Mouse (Mus musculus): Measurements from ENCODE around the gene Oaf. TPM values are rescaled to one million over a fixed set of nuclear protein-coding genes. Genes with fewer than 3 reads are reported as not detected.

The Oaf gene
- polyA plus RNA-seq (2014; fragmentation: Nextera tagmentation; extraction: Ambion mirVana), result 92.9 and 99.3 TPM in 2 replicates

- H3K27ac ChIP-seq (ENCODE audit: low read length), result peak within 1 kb of the TSS; percentile 95
- peak within 1 kb of the TSS; percentile 78 for H3K4me2 ChIP-seq (replicated peaks; ENCODE audit: low read depth, low read length)
- peak within 1 kb of the TSS; percentile 78 for H3K9ac ChIP-seq (replicated peaks; ENCODE audit: low read depth, low read length)
- peak; percentile 91 for ATAC-seq (ENCODE audit: insufficient number of reproducible peaks, insufficient read depth, low FRiP score, low read depth)
- H3K4me3 ChIP-seq (ENCODE audit: low read depth, low read length), result peak within 1 kb of the TSS; percentile 80
- no peaks in the 10 kb centered on the region; the same call in 1 of the 2 replicates for H3K36me3 ChIP-seq (ENCODE audit: control insufficient read depth, insufficient read depth, low read length)
- H3K27me3 ChIP-seq (ENCODE audit: control insufficient read depth, insufficient read depth, low read length), result no peaks in the 10 kb centered on the region
- WGBS, result 2% methylated on average over 43 of the region's 44 CpGs
- H3K9me3 ChIP-seq (ENCODE audit: control insufficient read depth, low read depth, low read length), result no peaks in the 10 kb centered on the region
- peaks cover 38% of the 10 kb centered on the region for H3K4me1 ChIP-seq (ENCODE audit: control insufficient read depth, insufficient read depth, low read length)
These were observed at the start of gene Oaf for GRCm38 (mm10) chr9:43239712-43240593. Gene Oaf (minus strand): TSS chr9:43239911.

DNA sequence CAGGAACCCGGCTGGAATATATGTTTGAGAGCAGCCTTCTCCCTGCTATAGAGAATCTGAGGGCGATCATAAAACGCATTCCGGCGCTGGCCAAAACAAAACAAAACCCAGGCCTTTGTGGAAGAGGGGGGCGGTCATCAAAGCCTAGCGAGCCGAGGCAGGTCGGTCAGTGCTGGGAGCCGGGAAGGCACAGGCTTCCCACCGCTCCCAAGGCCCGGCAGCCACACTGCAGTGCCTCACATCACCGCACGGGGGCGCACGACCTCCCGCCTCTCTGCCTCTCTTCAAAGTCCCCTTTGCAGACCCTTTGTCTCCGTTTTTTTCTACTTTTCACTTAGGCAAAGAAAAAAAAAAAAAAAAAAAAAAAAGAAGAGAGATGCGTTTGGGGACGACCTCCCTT is 47.2 kb upstream of the Oaf start:
- Histone ChIP-seq H3K4me1 (ENCODE audit: control insufficient read depth, insufficient read depth, low read length) (peaks cover 4% of the 10 kb centered on the region; the same call in 1 of the 2 replicates), H3K36me3 (ENCODE audit: control insufficient read depth, insufficient read depth, low read length) (no peaks in the 10 kb centered on the region), H3K4me2 (replicated peaks; ENCODE audit: low read depth, low read length) (0 out of 2 replicates have a peak overlapping the region, but pooled peaks have one; percentile 12), H3K9ac (replicated peaks; ENCODE audit: low read depth, low read length) (no peak overlapping the region; the same call in 1 of the 2 replicates), H3K4me3 (ENCODE audit: low read depth, low read length) (no peak overlapping the region), H3K27ac (ENCODE audit: low read length) (no peak overlapping the region), H3K9me3 (ENCODE audit: control insufficient read depth, low read depth, low read length) (no peaks in the 10 kb centered on the region), H3K27me3 (ENCODE audit: control insufficient read depth, insufficient read depth, low read length) (no peaks in the 10 kb centered on the region)
- ATAC-seq (ENCODE audit: insufficient number of reproducible peaks, insufficient read depth, low FRiP score, low read depth), result no peak
- 2% methylated on average over 20 of the region's 20 CpGs for WGBS

- ATAC-seq (ENCODE audit: insufficient number of reproducible peaks, insufficient read depth, low FRiP score, low read depth), result no peak
- 70% methylated on average over 4 of the region's 4 CpGs for WGBS
- no peaks in the 10 kb centered on the region for H3K9me3 ChIP-seq (ENCODE audit: control insufficient read depth, low read depth, low read length)
These were observed 45.6 kb upstream of the Oaf start for GRCm38 (mm10) chr9:43285281-43285680.

DNA sequence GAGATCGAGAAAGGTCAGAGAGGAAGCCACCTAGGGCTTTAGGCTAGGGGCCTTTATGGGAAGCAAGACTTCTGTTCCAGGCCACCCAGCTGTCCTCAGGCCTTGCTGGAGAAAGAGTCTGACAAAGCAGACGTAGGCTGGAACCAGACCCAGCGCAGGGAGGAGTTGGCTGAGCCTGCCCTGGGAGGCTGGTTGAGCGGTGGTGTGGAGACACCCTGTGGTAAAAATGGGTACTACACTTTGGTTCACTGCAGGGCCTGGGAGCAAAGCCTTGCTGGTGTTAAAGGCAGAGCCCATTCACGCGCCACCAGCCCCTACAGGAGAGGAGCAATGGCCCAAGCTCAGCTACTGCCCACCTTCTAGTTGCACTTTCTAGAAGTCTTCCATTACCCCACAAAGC is 44.6 kb upstream of the Oaf start:
- no peak overlapping the region for H3K27ac ChIP-seq (ENCODE audit: low read length)
- H3K4me3 ChIP-seq (ENCODE audit: low read depth, low read length), result no peak overlapping the region
- H3K9ac ChIP-seq (replicated peaks; ENCODE audit: low read depth, low read length), result no peak overlapping the region
- WGBS, result 5% methylated on average over 6 of the region's 6 CpGs
- peaks cover 4% of the 10 kb centered on the region; the same call in 1 of the 2 replicates for H3K4me1 ChIP-seq (ENCODE audit: control insufficient read depth, insufficient read depth, low read length)
- ATAC-seq (ENCODE audit: insufficient number of reproducible peaks, insufficient read depth, low FRiP score, low read depth), result peak; percentile 86
- no peaks in the 10 kb centered on the region for H3K9me3 ChIP-seq (ENCODE audit: control insufficient read depth, low read depth, low read length)
- H3K4me2 ChIP-seq (replicated peaks; ENCODE audit: low read depth, low read length), result no peak overlapping the region
- H3K27me3 ChIP-seq (ENCODE audit: control insufficient read depth, insufficient read depth, low read length), result no peaks in the 10 kb centered on the region
- H3K36me3 ChIP-seq (ENCODE audit: control insufficient read depth, insufficient read depth, low read length), result no peaks in the 10 kb centered on the region

More at GRCm38 (mm10) chr9:43285281-43285680, 45.6 kb upstream of the Oaf start:
- H3K4me1 ChIP-seq (ENCODE audit: control insufficient read depth, insufficient read depth, low read length), result peaks cover 4% of the 10 kb centered on the region; the same call in 1 of the 2 replicates
- H3K4me3 ChIP-seq (ENCODE audit: low read depth, low read length), result no peak overlapping the region
- H3K9ac ChIP-seq (replicated peaks; ENCODE audit: low read depth, low read length), result no peak overlapping the region
- no peaks in the 10 kb centered on the region for H3K36me3 ChIP-seq (ENCODE audit: control insufficient read depth, insufficient read depth, low read length)
- H3K27ac ChIP-seq (ENCODE audit: low read length), result no peak overlapping the region
- no peak overlapping the region for H3K4me2 ChIP-seq (replicated peaks; ENCODE audit: low read depth, low read length)
- no peaks in the 10 kb centered on the region for H3K27me3 ChIP-seq (ENCODE audit: control insufficient read depth, insufficient read depth, low read length)

- WGBS, result 76% methylated on average over 9 of the region's 9 CpGs
These were observed 34.0 kb upstream of the Oaf start for GRCm38 (mm10) chr9:43273735-43274134.

GRCm38 (mm10) chr9:43271761-43272518 is 32.2 kb upstream of the Oaf start:
- H3K27me3 ChIP-seq (ENCODE audit: control insufficient read depth, insufficient read depth, low read length), result peaks cover 12% of the 10 kb centered on the region; the same call in 1 of the 2 replicates
- H3K4me1 ChIP-seq (ENCODE audit: control insufficient read depth, insufficient read depth, low read length), result peaks cover 11% of the 10 kb centered on the region; the same call in 1 of the 2 replicates
- no peak overlapping the region for H3K4me3 ChIP-seq (ENCODE audit: low read depth, low read length)
- H3K4me2 ChIP-seq (replicated peaks; ENCODE audit: low read depth, low read length), result no peak overlapping the region
- H3K27ac ChIP-seq (ENCODE audit: low read length), result no peak overlapping the region
- WGBS, result 68% methylated on average over 14 of the region's 14 CpGs
- no peak overlapping the region for H3K9ac ChIP-seq (replicated peaks; ENCODE audit: low read depth, low read length)
- H3K9me3 ChIP-seq (ENCODE audit: control insufficient read depth, low read depth, low read length), result no peaks in the 10 kb centered on the region
- no peaks in the 10 kb centered on the region for H3K36me3 ChIP-seq (ENCODE audit: control insufficient read depth, insufficient read depth, low read length)
- ATAC-seq (ENCODE audit: insufficient number of reproducible peaks, insufficient read depth, low FRiP score, low read depth), result no peak

More at GRCm38 (mm10) chr9:43273735-43274134, 34.0 kb upstream of the Oaf start:
- H3K27ac ChIP-seq (ENCODE audit: low read length), result no peak overlapping the region
- peaks cover 12% of the 10 kb centered on the region; the same call in 1 of the 2 replicates for H3K27me3 ChIP-seq (ENCODE audit: control insufficient read depth, insufficient read depth, low read length)
- H3K4me3 ChIP-seq (ENCODE audit: low read depth, low read length), result no peak overlapping the region
- no peaks in the 10 kb centered on the region for H3K36me3 ChIP-seq (ENCODE audit: control insufficient read depth, insufficient read depth, low read length)
- peaks cover 11% of the 10 kb centered on the region; the same call in 1 of the 2 replicates for H3K4me1 ChIP-seq (ENCODE audit: control insufficient read depth, insufficient read depth, low read length)
- H3K4me2 ChIP-seq (replicated peaks; ENCODE audit: low read depth, low read length), result no peak overlapping the region
- H3K9me3 ChIP-seq (ENCODE audit: control insufficient read depth, low read depth, low read length), result no peaks in the 10 kb centered on the region
- ATAC-seq (ENCODE audit: insufficient number of reproducible peaks, insufficient read depth, low FRiP score, low read depth), result no peak
- H3K9ac ChIP-seq (replicated peaks; ENCODE audit: low read depth, low read length), result no peak overlapping the region

DNA sequence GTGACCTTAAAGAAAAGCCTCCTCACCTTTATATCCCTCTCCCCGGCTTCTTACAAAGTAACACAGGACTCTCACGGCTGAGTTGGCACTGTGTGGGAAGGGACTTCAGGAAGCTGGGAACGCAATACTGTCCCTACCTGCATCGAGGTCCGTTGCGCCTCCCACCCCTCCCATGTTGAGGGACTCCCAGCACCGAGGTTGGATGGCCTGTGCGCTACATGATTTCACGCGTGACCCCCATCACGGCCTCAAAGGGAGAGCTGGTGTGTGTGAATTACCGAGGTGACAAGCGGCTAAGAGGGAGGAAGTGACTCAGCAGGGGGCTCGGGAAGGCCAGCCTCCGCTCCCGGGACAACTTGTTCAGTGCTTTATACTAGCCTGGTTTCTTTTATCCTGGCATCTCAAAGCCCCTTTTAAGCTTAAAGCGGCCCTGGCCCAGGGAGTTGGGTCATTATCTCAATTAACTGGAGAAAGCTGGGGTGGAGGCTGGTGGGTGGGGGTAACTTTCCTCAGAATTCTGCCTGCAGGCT is 31.1 kb upstream of the Oaf start:
- peaks cover 11% of the 10 kb centered on the region; the same call in 1 of the 2 replicates for H3K4me1 ChIP-seq (ENCODE audit: control insufficient read depth, insufficient read depth, low read length)
- no peaks in the 10 kb centered on the region for H3K36me3 ChIP-seq (ENCODE audit: control insufficient read depth, insufficient read depth, low read length)
- no peak overlapping the region for H3K9ac ChIP-seq (replicated peaks; ENCODE audit: low read depth, low read length)
- ATAC-seq (ENCODE audit: insufficient number of reproducible peaks, insufficient read depth, low FRiP score, low read depth), result no peak
- 0 out of 2 replicates have a peak overlapping the region, but pooled peaks have one; percentile 3 for H3K4me3 ChIP-seq (ENCODE audit: low read depth, low read length)
- peak overlapping the region; percentile 25; the same call in 1 of the 2 replicates for H3K4me2 ChIP-seq (replicated peaks; ENCODE audit: low read depth, low read length)
- 12% methylated on average over 17 of the region's 17 CpGs for WGBS
- H3K27me3 ChIP-seq (ENCODE audit: control insufficient read depth, insufficient read depth, low read length), result peaks cover 12% of the 10 kb centered on the region; the same call in 1 of the 2 replicates
- no peaks in the 10 kb centered on the region for H3K9me3 ChIP-seq (ENCODE audit: control insufficient read depth, low read depth, low read length)
- H3K27ac ChIP-seq (ENCODE audit: low read length), result no peak overlapping the region

GRCm38 (mm10) chr9:43269166-43269565 is 29.5 kb upstream of the Oaf start:
- peaks cover 11% of the 10 kb centered on the region; the same call in 1 of the 2 replicates for H3K4me1 ChIP-seq (ENCODE audit: control insufficient read depth, insufficient read depth, low read length)

More at GRCm38 (mm10) chr9:43269166-43269565, 29.5 kb upstream of the Oaf start:
- no peak overlapping the region for H3K27ac ChIP-seq (ENCODE audit: low read length)
- no peaks in the 10 kb centered on the region for H3K9me3 ChIP-seq (ENCODE audit: control insufficient read depth, low read depth, low read length)
- no peak overlapping the region for H3K4me3 ChIP-seq (ENCODE audit: low read depth, low read length)
- WGBS, result 28% methylated on average over 8 of the region's 8 CpGs
- H3K36me3 ChIP-seq (ENCODE audit: control insufficient read depth, insufficient read depth, low read length), result no peaks in the 10 kb centered on the region
- peaks cover 12% of the 10 kb centered on the region; the same call in 1 of the 2 replicates for H3K27me3 ChIP-seq (ENCODE audit: control insufficient read depth, insufficient read depth, low read length)
- no peak overlapping the region for H3K4me2 ChIP-seq (replicated peaks; ENCODE audit: low read depth, low read length)
- ATAC-seq (ENCODE audit: insufficient number of reproducible peaks, insufficient read depth, low FRiP score, low read depth), result no peak
- H3K9ac ChIP-seq (replicated peaks; ENCODE audit: low read depth, low read length), result no peak overlapping the region

Measured in stomach, embryonic 14.5 days (tissue).